Mouse (Mus musculus) forebrain, postnatal 0 days (tissue): Measurements from ENCODE around the gene Gls. TPM values are rescaled to one million over a fixed set of nuclear protein-coding genes. Genes with fewer than 3 reads are reported as not detected.

Source experiments
- ATAC-seq: fragments of 200-750 bp; cut with Nextera tagmentation; 2 replicates; pipeline ENCODE4 v1.8.0; 2017; ENCODE audit warnings: mild to moderate bottlenecking, moderate library complexity
- DNase-seq: peaks from one replicate; pipeline ENCODE4 v3.0.0-alpha.2; 2015
- H3K27ac ChIP-seq: fragments of 300-500 bp; sonication (generic); 2 replicates; pipeline ENCODE4 v1.5.1; 2014; ENCODE audit warnings: low read depth, mild to moderate bottlenecking, antibody characterized with exemption, low read length, moderate library complexity, mixed read lengths
- H3K27me3 ChIP-seq: fragments of 300-500 bp; sonication (generic); 2 replicates; pipeline ENCODE4 v1.6.1; 2014; ENCODE audit warnings: mild to moderate bottlenecking, low read length, mixed read lengths; ENCODE audit not compliant: insufficient read depth
- H3K36me3 ChIP-seq: fragments of 300-500 bp; sonication (generic); 2 replicates; pipeline ENCODE4 v1.6.1; 2014; ENCODE audit warnings: mild to moderate bottlenecking, moderate library complexity; ENCODE audit not compliant: insufficient read depth
- H3K4me1 ChIP-seq: fragments of 300-500 bp; sonication (generic); 2 replicates; pipeline ENCODE4 v1.6.1; 2014; ENCODE audit warnings: antibody characterized with exemption; ENCODE audit not compliant: insufficient read depth
- H3K4me2 ChIP-seq: fragments of 300-500 bp; sonication (generic); 2 replicates; pipeline ENCODE4 v1.6.1; 2014; ENCODE audit warnings: low read depth, mild to moderate bottlenecking, moderate library complexity
- H3K4me3 ChIP-seq: fragments of 300-500 bp; sonication (generic); 2 replicates; pipeline ENCODE4 v1.5.1; 2014; ENCODE audit warnings: low read depth, low read length, mixed read lengths
- H3K9ac ChIP-seq: fragments of 300-500 bp; sonication (generic); 2 replicates; pipeline ENCODE4 v1.6.1; 2014; ENCODE audit warnings: mild to moderate bottlenecking
- H3K9me3 ChIP-seq: fragments of 300-500 bp; sonication (generic); 2 replicates; pipeline ENCODE4 v1.6.1; 2016; ENCODE audit warnings: low read length
- CTCF ChIP-seq: sonication (generic); IDR thresholded peaks from 2 replicates; pipeline ENCODE4 v1.5.1; 2016; ENCODE audit warnings: antibody characterized with exemption, control low read depth, low read depth
- WGBS: fragments of 180-500 bp; shearing (Covaris S2); extraction: QIAGEN DNeasy Blood & Tissue Kit; methylation state at CpG from one replicate; pipeline ENCODE4 v1.1.7; 2014; 5-methylcytosine and 5-hydroxymethylcytosine counted together
- polyA plus RNA-seq: library from polyadenylated mRNA; unstranded; fragments of >200 nt; fragmentation: Nextera tagmentation; extraction: Ambion mirVana; gene quantifications from 2 replicates; pipeline ENCODE4 v1.2.1, GENCODE M21; 2015
- total RNA-seq: library from RNA; depleted of rRNA; stranded (reverse); fragments of >200 nt; gene quantifications from 2 replicates; pipeline ENCODE4 v1.2.3, GENCODE M21; 2014; rRNA removed

Gls gene
- total and polyA plus RNA-seq, 2 experiments from 2014 or later, result 27.9 to 254 TPM

DNA sequence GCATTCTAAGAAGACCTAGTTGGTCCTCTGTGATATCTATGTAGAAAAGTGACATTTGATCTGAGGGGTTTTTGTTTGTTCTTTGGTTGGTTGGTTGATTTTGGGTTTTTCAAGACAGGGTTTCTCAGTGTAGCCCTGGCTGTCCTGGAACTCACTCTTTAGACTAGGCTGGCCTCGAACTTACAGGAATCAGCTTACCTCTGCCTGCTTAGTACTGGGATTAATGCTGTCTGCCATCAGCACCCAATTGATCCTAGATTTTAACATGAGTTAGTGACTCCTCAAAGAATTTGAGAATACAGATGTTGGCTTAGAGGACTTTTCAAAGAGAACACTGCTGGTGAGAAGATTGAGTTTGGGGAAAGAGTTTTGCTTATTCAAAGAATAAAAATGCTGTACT lies 115.3 kb downstream of the Gls start:
- no peak for TF ChIP-seq CTCF
- peaks cover 8% of the 10 kb centered on the region for H3K4me1 ChIP-seq
- WGBS, result 92% methylated on average over 1 of the region's 1 CpGs
- no peak overlapping the region for H3K9ac ChIP-seq
- H3K27me3 ChIP-seq, result no peaks in the 10 kb centered on the region
- H3K36me3 ChIP-seq, result no peaks in the 10 kb centered on the region
- DNase-seq (no peak), ATAC-seq (no peak)
- H3K4me3 ChIP-seq, result no peak overlapping the region
- H3K4me2 ChIP-seq, result no peak overlapping the region
- H3K27ac ChIP-seq, result no peak overlapping the region
- H3K9me3 ChIP-seq, result no peaks in the 10 kb centered on the region

- H3K27ac ChIP-seq, result no peak overlapping the region
- no peak for ATAC-seq
- H3K27me3 ChIP-seq, result no peaks in the 10 kb centered on the region
- no peaks in the 10 kb centered on the region for H3K36me3 ChIP-seq
- H3K9ac ChIP-seq, result no peak overlapping the region
- no peak overlapping the region for H3K4me3 ChIP-seq
- H3K4me1 ChIP-seq, result peaks cover 8% of the 10 kb centered on the region
- DNase-seq, result no peak
- H3K4me2 ChIP-seq, result no peak overlapping the region
- TF ChIP-seq CTCF, result no peak
- WGBS, result 77% methylated on average over 3 of the region's 3 CpGs
- no peaks in the 10 kb centered on the region for H3K9me3 ChIP-seq
Observed at GRCm38 (mm10) chr1:52116441-52116840, 116.6 kb downstream of the Gls start.

DNA sequence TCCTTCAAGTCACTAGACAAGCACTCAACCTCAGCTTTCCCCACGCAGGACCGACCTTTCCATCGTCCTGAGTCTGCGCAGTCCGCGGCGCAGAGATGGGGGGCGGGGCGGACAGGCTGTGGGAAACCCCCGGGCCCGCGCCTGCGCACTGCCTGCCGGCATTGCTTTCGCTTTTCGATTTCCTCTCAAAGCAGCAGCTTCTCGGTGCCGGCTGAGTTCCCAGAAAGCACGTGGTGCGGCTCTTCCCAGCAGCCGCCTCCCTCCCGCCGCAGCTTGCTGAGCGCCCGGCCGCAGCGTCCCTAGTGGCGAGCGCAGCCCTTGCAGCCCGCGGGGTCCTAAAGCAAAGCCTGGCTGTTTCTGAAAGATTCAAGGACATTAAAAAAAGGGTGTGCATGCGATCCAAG lies 119.4 kb downstream of the Gls start:
- peaks cover 6% of the 10 kb centered on the region; the same call in 1 of the 2 replicates for H3K4me1 ChIP-seq
- peak overlapping the region; percentile 55 for H3K4me2 ChIP-seq
- peak overlapping the region; percentile 86 for H3K27ac ChIP-seq
- TF ChIP-seq CTCF, result peak; percentile 99
- no peaks in the 10 kb centered on the region for H3K36me3 ChIP-seq
- WGBS, result under 1% methylated on average over 32 of the region's 32 CpGs
- H3K4me3 ChIP-seq, result peak overlapping the region; percentile 32
- peak; percentile 98 for ATAC-seq
- peak overlapping the region; percentile 66 for H3K9ac ChIP-seq
- peak; percentile 99 for DNase-seq
- no peaks in the 10 kb centered on the region for H3K27me3 ChIP-seq
- no peaks in the 10 kb centered on the region for H3K9me3 ChIP-seq

Other genes with a start within 250 kb of the Gls start
- 0.46 and 0.81 TPM in 2 replicates for gene Stat4, start 246.1 kb downstream of the Gls start, total RNA-seq
- gene Stat4, start 246.1 kb downstream of the Gls start, polyA plus RNA-seq, result 0.68 and 1.1 TPM in 2 replicates
- 10.9 and 22.3 TPM in 2 replicates for gene Stat1, start 113.8 kb downstream of the Gls start, total RNA-seq
- 9.3 and 12.2 TPM in 2 replicates for gene Stat1, start 113.8 kb downstream of the Gls start, polyA plus RNA-seq